Mouse (Mus musculus) kidney, postnatal 36 days (tissue): ENCODE data around the gene Hipk4.
"Not testable (repeated sequence)": the region's sequence is repeated elsewhere in the genome, so short reads cannot be mapped to it uniquely, and the experiment has no call there.

Experiments
- DNase-seq, 2 experiments: peaks; one replicate each; pipeline ENCODE4 v3.0.0; 2021 to 2022; ENCODE audit warnings: mixed read lengths in 2 of 2

The Hipk4 gene

DNA sequence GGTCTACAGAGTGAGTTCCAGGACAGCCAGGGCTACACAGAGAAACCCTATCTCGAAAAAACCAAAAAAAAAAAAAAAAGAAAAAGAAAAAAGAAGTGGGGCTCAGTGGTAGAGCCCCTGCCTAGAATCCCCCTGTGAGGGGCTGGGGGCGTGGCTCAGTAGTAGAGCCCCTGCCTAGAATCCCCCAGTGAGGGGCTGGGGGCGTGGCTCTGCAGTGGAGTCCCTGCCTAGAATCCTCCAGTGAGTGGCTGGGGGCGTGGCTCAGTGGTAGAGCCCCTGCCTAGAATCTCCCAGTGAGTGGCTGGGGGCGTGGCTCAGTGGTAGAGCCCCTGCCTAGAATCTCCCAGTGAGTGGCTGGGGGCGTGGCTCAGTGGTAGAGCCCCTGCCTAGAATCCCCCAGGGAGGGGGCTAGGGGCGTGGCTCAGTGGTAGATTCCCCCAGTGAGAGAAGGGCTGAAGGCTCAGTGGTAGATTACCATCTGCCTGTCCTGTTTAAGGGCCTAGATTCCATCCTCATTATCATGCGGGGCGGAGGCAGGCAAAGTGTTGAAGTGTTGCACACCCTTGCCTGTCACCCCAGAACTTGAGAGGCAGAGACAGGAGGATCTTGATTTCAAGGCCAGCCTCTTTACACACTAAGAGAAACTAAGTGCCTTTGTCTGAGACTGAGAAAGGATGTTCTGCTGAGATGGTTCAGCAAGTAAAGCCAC, 28.3 kb upstream of the Hipk4 start:
- DNase-seq, result not testable (repeated sequence)

DNA sequence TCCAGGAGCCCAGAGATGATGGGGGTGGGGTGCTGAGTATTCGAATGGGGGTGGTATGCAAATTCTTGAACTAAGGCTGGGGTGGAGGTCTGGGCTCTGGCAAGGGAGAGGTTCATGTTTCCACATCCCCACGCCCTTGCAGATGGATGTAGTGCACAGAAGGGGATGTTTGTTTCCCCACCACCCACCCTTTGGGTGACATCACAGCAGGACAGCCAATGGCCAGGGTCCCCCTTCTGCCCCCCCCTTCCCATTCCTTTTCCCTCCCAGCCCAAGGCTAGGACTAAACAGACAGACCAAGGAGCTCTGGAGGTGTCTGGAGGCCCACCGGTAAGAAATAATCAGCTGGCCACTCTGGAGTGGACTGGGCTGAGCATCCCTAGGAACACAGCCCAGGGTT, 24.0 kb upstream of the Hipk4 start, which contains the start of gene Prx:
Gene Prx (plus strand): TSS at position 289 of the 400 bp plus-strand sequence.
- no peak for DNase-seq

DNA sequence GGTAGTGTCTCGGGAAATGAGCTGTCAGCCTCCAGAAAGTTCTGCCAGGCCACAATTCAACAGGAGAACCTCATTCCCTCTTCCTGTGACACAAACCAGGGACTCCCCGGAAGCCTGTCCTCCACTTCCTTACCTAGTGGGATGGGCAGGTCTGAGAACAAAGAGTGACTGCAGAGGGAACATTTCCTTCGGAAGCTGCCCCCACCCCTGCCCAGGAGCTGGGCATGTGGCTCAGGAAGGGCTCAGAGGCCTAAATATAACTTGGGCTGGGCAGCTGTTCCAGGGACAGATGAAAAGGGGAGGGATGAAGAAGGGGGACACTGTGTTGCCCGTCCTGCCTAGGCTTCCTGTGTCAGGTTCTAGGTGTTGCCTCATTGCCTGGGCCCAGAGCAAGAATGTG, 21.4 kb upstream of the Hipk4 start:
- peak; percentile 60 to 73 for DNase-seq

DNA sequence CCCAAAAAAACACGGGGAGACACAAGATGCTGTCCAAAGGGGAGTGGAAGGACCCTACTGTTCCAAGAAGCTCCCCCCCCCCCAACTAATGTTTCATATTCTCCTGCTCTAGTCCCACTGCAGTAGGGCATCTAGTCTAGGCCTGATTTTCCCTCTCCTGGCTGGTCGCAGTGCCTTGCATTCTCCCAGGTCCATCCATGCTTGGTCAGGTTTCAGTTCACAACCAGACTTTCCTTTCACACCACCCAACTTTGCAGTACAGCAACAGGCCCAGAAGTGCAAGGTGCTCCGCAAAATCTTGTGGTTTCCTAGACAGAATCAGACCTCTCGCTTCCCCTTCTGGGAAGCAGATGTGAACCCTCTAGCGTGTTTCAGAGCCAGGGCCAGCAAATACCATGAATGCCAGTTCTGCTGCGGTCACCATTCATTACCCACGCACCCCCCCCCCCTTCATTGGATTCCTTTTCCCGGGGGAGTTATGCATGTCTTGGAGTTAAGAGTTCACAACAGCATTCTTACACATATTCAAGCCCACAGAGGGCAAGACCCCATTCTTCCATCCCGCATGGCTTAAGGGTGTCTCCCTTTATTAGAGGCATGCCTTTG, 16.2 kb upstream of the Hipk4 start:
- DNase-seq, result no peak

DNA sequence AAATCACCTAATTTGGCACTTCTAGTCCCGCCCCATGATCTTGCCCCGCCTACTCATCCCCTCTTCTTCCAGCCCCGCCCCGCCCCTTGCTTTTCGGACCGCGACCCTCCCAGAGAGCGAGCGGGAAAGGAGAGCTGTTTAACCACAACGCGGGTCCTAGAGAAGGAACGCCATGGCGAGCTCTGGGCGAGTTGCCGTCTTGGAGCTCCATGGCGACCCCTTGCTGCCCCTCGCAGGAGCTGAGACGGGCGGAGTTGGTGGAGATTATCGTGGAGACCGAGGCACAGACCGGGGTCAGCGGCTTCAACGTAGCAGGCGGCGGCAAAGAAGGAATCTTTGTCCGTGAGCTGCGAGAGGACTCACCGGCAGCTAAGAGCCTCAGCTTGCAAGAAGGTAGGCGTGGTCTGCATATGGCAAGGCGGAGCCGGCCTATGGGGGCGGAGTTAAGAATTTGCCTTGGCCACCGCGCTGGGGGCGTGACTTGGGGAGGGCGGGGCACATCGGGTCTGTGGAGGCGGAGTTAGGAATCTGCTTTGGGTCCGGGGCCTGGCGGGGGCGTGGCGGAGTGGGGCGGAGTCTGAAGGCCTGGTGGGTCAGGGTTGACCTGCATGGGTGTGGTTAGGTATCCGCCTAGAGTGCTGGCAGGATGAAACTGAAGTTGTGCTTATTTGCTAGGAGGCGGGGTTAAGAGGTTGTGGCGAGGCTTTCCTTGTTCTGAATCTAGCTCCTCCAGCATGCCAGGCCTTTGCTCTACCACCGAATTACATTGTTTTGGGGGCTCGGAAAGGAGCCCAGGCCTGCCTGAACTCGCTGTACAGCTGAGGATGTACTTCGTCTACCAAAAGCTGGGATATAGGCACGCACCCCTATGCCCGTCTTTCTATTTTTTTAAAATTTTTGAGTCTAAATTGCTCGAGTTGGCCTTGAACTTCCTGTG, 15.1 kb upstream of the Hipk4 start:
- peak; percentile 99 to 100 for DNase-seq

DNA sequence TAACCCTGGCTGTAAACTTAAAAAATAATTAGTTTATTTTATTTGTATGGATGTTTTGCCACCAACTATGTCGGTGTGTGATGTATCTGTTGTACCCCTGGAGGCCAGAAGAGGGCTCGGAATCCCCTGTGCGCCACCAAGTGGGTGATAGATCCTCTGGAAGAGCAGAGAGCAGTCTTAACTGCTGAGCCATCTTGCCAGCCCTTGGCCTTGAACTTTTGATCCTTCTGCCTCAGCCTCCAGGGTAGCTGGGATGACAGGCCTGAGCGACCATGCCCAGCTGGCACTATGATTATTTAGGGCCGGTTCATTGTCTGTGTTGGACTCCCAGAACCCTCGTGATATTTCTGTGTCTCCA, 14.4 kb upstream of the Hipk4 start:
- peak; percentile 74 to 80 for DNase-seq

DNA sequence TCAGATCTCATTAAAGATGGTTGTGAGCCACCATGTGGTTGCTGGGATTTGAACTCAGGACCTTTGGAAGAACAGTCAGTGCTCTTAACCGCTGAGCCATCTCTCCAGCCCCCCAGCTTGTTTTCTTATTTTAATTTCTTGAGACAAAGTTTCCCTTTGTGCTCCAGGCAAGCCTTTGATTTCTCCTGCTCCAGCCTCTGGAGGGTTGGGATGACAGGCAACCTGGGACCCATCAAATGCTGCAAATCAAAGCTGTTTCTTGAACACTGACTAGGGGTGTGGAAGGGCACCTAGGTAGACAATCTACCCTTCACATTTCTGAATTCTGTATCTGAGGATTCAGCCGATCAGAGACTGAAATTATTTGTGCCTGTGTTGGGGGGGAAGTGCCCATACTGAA, 12.3 kb upstream of the Hipk4 start:
- DNase-seq, result no peak

DNA sequence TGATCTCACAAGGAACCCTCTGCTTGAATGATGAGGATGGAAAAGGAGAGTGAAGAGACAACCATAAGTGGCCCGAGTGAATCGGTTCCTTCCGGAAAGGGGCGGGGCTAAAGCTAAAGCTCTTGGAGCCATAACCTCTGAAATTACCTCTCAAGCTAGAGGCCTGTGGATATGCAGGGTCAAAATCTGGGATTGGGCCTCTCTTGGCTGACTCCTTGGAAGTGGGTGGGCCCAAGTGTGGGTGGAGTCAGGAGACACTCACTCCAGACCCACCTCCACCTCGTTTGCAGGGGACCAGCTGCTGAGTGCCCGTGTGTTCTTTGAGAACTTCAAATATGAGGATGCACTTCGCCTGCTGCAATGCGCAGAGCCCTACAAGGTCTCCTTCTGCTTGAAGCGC, 8.1 kb upstream of the Hipk4 start:
- DNase-seq, result no peak

DNA sequence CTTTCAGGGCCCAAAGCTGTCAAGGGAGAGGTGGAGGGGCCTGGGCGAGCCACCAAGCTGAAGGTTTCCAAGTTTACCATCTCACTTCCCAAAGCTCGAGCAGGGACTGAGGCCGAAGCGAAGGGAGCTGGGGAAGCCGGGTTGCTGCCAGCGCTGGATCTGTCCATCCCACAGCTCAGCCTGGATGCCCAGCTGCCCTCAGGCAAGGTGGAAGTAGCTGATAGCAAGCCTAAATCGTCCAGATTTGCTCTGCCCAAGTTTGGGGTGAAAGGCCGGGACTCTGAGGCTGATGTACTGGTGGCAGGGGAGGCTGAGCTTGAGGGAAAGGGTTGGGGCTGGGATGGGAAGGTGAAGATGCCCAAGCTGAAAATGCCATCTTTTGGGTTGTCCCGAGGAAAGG, 4.8 kb upstream of the Hipk4 start:
- no peak for DNase-seq

DNA sequence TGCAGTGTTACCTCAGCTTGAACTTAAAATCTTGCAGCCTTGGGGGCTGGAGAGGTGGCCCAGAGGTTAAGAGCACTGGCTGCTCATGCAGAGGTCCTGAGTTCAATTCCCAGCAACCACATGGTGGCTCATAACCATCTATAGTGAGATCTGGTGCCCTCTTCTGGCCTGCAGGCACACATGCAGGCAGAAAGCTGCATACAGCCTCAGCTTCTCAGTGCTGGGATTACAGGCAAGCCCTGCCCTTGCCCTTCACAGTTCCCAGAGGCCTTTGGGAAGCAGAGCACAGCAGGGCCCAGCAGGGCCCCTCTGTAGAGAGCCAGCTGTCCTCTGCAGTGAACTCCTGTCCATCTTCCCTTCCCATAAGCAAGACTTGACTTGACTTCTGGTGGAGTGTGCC, 3.0 kb upstream of the Hipk4 start:
- DNase-seq, result no peak

DNA sequence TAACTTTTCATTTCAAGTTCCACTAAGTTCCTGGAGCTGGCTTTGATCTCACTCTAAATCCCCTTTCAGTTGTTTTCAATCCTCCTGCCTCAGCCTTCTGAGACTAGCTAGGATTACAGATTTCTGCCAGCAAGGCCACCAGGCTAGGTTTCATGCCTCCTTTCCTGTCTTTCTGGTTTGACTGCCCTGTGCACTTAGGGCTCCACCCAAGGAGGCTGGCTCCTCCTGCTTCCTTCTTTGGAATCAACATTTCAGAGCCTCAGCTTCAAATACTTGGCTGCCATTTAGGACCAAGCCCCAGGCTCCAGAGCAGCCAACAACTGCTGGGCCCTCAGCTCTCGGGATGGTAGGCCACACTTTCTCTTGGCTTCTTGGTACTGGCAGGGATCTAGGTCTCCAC, 2.5 kb upstream of the Hipk4 start:
- no peak for DNase-seq

DNA sequence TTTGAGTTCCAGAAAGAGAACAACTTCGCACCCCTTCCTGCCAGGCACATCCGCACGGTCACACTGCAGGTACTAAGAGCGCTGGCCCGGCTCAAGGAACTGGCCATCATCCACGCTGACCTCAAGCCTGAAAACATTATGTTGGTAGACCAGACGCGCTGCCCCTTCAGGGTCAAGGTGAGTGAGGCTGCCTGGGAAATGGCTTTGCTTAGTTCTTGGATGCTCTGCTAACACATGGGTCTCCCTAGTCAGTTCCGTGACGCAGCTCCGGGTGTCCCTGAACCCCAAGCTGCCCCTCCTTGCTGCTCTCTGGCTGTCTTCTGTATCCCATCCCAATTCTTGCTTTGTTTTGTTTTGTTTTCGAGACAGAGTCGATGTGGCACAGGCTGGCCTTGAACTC, 738 bp downstream of the Hipk4 start:
- no peak for DNase-seq

DNA sequence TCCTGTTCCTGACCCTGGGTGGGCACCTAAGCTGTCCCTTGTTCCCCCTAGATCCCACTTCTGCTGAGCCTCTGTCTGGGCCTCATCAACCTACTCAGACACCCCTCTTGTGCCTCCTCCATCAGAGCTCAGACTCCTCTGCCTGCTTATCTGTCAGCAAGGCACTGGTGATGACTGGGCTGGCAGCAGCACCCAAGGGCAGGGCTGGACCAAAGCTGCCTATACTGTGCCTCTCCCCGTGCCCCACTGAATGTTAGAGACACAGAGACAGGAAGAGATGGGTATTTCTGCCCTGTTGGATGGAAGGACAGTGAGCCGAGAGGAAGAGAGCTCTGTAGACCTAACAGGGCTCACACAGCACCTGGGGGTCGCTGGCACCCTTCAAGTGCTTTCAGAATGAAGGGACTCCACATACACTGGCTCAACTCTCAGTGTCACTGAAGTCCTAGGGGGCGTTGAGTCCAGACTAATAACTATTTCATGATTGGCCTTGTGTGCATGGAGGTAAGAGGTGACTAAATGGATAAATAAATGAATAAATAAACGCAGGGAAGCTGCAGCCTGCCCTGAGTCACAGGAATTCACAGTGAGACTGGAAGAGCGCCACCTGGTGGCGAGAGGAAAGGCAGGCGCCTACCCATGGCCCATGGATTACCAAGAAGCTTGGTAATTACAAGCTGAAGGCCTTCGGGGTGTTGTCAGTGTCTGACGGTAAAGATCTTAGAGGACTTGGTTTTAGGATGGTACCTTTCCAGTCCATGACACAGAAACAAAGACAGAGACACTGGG, 3.2 kb downstream of the Hipk4 start:
- DNase-seq, result peak; percentile 71 to 88

DNA sequence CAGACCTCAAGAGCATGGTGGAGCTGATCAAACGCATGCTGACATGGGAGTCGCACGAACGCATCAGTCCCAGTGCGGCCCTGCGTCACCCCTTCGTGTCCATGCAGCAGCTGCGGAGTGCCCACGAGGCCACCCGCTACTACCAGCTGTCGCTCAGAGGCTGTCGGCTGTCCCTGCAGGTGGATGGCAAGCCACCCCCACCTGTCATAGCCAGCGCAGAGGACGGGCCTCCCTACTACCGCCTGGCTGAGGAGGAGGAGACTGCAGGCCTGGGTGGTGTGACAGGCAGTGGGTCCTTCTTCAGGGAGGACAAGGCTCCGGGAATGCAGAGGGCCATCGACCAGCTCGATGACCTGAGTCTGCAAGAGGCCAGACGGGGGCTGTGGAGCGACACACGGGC, 6.0 kb downstream of the Hipk4 start:
- DNase-seq, result no peak

DNA sequence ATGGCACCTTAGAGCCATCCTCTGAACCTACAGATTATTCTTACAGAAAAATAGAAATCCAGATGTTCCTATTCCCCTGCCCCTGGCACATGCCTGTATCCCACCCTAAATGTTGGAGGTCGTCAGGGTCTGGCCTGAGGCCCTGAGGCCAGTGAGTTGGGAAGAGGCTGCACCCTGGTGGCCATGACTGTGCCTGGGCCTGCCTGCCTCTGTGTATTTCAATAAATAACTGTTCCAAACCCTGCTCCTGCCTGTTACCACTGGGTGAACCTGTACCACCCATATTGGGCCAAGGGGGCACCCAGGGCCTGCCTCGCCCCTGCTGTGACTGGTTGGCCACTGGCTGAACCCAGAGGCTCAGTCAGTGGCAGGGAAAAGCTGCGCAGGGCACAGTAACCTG, 7.9 kb downstream of the Hipk4 start:
- peak in 1 of 2 experiments; percentile 23 for DNase-seq

DNA sequence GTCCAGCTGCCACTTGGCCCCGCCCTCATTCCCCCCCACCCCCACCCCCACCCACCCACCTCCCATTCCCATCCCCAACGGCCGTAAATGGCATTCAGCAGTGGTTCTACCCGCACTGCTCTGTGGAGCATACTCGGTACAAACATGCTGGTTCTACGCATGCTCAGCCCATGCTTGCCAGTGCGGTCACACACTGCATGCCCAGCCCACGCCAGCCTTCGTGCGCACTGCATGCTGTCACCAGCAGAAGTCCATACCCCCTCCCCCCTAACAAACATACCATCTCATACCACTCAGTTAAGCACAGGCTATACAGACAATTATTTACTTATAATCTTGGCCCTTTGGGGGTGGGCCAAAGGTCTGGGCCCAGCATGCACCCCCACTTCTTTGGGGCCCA, 8.6 kb downstream of the Hipk4 start:
- DNase-seq, result no peak

DNA sequence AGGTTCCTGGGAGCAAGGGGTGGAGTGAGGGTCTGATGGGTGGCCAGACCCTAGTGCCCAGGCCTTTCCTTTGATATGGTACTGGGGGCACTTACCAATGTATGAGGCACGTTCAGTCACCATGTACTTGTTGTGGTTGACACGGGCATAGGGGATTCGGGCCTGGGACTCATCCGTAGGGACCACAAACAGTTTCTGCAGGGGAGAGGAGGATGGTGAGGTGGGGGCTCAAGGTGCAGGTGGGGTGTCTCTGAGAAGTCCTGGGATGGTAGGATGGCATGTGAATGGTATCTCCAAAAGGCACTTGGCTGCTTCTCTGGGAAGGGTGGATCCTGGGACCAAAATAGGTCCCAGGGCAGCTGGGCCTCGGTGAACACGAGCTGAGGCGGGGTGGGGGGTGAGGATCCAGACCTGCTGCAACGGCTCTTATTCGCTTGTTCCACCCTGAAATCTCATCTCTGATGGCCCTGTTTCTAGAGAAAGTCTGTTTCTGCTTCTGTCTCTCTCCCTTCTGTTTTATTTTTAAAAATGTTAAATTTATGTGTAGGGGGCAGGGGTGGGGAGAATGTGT, 9.5 kb downstream of the Hipk4 start:
- no peak for DNase-seq

DNA sequence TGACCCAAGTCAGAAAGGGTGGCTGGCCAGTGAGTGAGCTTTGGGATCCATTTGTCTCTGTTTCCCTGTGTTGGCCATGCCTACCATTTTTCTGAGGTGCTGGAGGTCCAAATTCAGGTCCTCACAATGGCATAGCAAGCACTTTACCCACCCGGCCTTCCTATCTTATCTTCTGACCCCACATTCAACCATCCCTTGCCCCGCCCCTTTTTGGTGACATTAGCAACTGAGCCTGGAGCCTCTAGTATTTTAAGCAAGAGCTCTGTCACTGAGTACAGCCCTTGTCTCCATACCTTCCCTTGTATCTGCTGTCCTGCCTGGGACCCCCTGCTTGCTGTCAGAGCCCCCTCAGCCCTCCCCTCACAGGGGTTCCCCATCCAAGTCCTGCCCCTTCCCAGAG, 12.3 kb downstream of the Hipk4 start:
- no peak for DNase-seq

DNA sequence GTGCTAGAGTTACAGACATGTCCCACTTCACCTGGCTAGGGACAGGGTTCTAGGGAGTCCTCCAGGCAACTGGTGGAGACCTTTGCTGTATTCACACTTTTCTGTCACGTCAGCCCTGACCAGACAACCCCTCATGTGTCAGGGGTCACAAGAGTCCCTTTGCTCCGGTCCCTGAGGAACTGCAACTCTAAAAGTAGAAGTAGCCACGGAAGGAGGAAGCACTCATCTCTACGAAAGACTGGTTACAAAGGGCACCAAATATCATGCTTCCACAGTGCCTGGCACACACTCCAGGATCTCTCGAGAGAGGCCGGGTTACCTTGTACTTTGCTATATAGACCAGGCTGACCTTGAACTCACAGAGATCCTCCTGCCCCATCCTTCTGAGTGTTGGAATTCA, 13.6 kb downstream of the Hipk4 start:
- DNase-seq, result no peak

DNA sequence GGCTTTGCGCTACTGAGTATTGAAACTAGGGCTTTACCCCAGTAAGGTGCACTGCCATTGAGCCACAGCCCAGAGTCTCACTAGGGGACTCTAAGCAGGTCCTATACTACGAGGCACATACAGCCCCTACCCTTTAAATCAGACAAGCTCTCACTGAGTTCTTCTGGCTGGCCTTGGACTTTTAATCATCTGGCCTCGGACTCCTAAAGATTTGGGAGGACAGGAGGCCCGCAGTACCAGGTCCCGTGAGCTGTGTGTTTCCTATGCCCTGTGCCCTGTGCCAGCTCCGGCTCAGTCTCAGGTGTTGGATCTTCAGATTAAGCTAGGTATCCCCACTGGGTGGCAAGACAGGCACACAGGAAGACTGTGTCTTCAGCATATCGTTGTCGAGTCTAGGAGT, 14.9 kb downstream of the Hipk4 start:
- no peak for DNase-seq

DNA sequence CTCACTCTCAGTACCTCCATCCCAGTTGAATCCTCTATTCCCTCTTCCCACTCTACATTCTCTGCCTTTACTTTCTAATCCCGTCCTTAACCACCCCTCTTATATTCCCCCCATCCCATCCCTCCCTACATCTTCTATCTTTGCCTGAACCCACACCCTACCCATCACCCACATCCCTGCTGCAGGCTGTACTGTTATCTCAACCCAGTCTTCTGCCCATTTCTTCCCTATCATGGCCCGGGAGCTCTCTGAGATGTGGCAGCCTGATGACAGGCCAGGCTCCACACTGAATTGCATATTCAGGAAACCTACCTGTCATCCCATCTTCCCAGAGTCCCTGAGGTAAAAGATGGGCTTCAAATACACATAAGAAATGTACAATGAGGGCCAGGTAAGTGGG, 15.7 kb downstream of the Hipk4 start:
- no peak for DNase-seq

DNA sequence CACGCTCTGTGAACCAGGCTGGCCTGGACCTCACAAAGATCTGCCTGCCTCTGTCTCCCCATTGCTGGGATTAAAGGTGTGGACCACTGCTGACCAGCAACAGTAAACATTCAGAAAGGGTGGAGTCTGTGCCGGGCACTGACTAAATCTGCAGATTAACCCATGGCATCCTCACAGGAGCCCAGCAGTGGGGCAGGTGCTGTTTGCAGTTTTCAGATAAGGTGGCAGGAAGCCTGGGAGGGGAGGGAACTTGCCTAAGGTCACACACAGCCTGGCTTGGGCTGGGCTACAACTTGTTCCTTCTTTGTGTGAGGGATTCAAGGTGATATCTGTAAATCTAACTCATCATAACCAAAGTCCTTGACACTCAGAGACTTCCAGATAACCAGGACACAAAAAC, 17.5 kb downstream of the Hipk4 start:
- DNase-seq, result no peak

DNA sequence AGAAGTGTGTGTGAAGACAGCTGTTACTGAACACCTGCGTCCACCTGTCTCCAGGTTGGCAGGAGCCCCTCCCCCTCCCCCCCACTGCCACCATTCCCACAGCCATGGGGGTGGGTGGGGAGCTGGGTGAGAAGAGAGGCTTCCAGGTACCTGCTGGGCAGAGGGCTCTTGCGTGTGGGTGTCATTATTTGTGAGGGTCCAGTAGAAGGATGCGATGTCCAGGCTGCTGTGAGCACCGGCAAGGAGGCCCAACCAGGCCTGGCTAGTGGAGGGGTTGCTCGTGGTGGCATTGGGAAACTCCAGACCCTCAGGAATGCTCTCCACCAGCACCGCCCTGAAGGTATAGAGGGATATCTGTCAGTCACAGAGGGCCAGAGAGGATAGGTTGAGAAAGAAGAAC, 17.9 kb downstream of the Hipk4 start:
- no peak for DNase-seq
